Mouse (Mus musculus) CH12.LX (cell line): Measurements from ENCODE around the gene Mrpl34. TPM values are rescaled to one million over a fixed set of nuclear protein-coding genes. Genes with fewer than 3 reads are reported as not detected.

Experiments used
- DNase-seq: peaks from one replicate; pipeline ENCODE4 v3.0.0-alpha.2; 2013; ENCODE audit errors: extremely low read depth
- H3K27ac ChIP-seq: 2 replicates; pipeline ENCODE4 v1.5.1; 2012; ENCODE audit warnings: low read depth, mild to moderate bottlenecking, control low read depth, moderate library complexity; ENCODE audit not compliant: insufficient read depth
- H3K27me3 ChIP-seq: replicated peaks from 2 replicates; pipeline ENCODE3; 2012; ENCODE audit warnings: inconsistent platforms
- H3K36me3 ChIP-seq, 2 experiments: replicated peaks in 1 of 2; 2 replicates each; pipeline versions ENCODE3 to v1.6.1; 2012; ENCODE audit warnings: inconsistent platforms in 1 of 2, low read length in 1 of 2, mild to moderate bottlenecking in 1 of 2, mixed read lengths in 1 of 2, moderate library complexity in 1 of 2; ENCODE audit not compliant: control insufficient read depth in 1 of 2, insufficient read depth in 1 of 2
- H3K4me1 ChIP-seq, 2 experiments: 2 replicates each; pipeline ENCODE4 v1.6.1; 2012; ENCODE audit warnings: inconsistent platforms in 1 of 2, moderate library complexity in 1 of 2; ENCODE audit not compliant: insufficient read depth in 2 of 2, control insufficient read depth in 1 of 2
- H3K4me2 ChIP-seq: 2 replicates; pipeline ENCODE4 v1.6.1; 2012; ENCODE audit warnings: low read depth, mild to moderate bottlenecking, control low read depth; ENCODE audit not compliant: poor library complexity, insufficient read depth, severe bottlenecking
- H3K4me3 ChIP-seq, 3 experiments: fragments of 150-350 bp in 1 of 3; sonication (generic) in 1 of 3; replicated peaks in 1 of 3; 2 replicates each; pipeline versions ENCODE3 to v1.5.1; 2011 to 2012; ENCODE audit warnings: low read depth in 2 of 3, low read length in 2 of 3, mild to moderate bottlenecking in 2 of 3, moderate library complexity in 2 of 3, control low read depth in 1 of 3, improper control_type of control experiment in 1 of 3, inconsistent platforms in 1 of 3, mixed read lengths in 1 of 3; ENCODE audit not compliant: poor library complexity in 1 of 3
- H3K79me2 ChIP-seq: replicated peaks from 2 replicates; pipeline ENCODE4 v1.6.1; 2012; ENCODE audit warnings: mild to moderate bottlenecking, moderate library complexity; ENCODE audit not compliant: control insufficient read depth, poor library complexity, insufficient read depth, severe bottlenecking; ENCODE audit errors: extremely low read depth
- H3K9ac ChIP-seq: 2 replicates; pipeline ENCODE4 v1.6.1; 2012; ENCODE audit warnings: low read depth, mild to moderate bottlenecking, control low read depth, moderate library complexity; ENCODE audit not compliant: insufficient read depth
- H3K9me3 ChIP-seq: replicated peaks from 2 replicates; pipeline ENCODE3; 2012; ENCODE audit warnings: low read length, inconsistent platforms, mixed read lengths
- BHLHE40 ChIP-seq: IDR thresholded peaks from 2 replicates; pipeline ENCODE4 v1.6.1; 2011; ENCODE audit warnings: mild to moderate bottlenecking, low read depth, low read length, improper control_type of control experiment
- CHD1 ChIP-seq: IDR thresholded peaks from 2 replicates; pipeline ENCODE4 v1.6.1; 2012; ENCODE audit warnings: low read depth, low read length, improper control_type of control experiment, inconsistent platforms
- CHD2 ChIP-seq: IDR thresholded peaks from 2 replicates; pipeline ENCODE4 v1.6.1; 2011; ENCODE audit warnings: low read length, improper control_type of control experiment
- CTCF ChIP-seq, 2 experiments: IDR thresholded peaks in 1 of 2; conservative IDR thresholded peaks in 1 of 2; 2 replicates each; pipeline ENCODE4 v1.5.1; 2011 to 2012; ENCODE audit warnings: low read depth in 2 of 2, low read length in 2 of 2, improper control_type of control experiment in 1 of 2, inconsistent platforms in 1 of 2, mild to moderate bottlenecking in 1 of 2, moderate library complexity in 1 of 2
- E2F4 ChIP-seq: IDR thresholded peaks from 2 replicates; pipeline ENCODE4 v1.6.1; 2011; ENCODE audit warnings: low read depth, low read length, improper control_type of control experiment; ENCODE audit not compliant: insufficient replicate concordance
- ELF1 ChIP-seq: IDR thresholded peaks from 2 replicates; pipeline ENCODE4 v1.6.1; 2014; ENCODE audit warnings: low read depth, mild to moderate bottlenecking, inconsistent platforms, low read length, improper control_type of control experiment
- EP300 ChIP-seq: IDR thresholded peaks from 2 replicates; pipeline ENCODE4 v1.6.1; 2011; ENCODE audit warnings: low read length, improper control_type of control experiment
- ETS1 ChIP-seq: conservative IDR thresholded peaks from 2 replicates; pipeline ENCODE4 v1.6.1; 2012; ENCODE audit warnings: low read depth, mild to moderate bottlenecking, inconsistent platforms, low read length, improper control_type of control experiment, moderate library complexity
- GABPA ChIP-seq: IDR thresholded peaks from 2 replicates; pipeline ENCODE4 v1.6.1; 2012; ENCODE audit warnings: low read depth, low read length, improper control_type of control experiment, inconsistent platforms; ENCODE audit not compliant: insufficient replicate concordance
- HCFC1 ChIP-seq: IDR thresholded peaks from 2 replicates; pipeline ENCODE4 v1.6.1; 2012; ENCODE audit warnings: low read depth, mild to moderate bottlenecking, inconsistent platforms, low read length, improper control_type of control experiment
- IRF4 ChIP-seq: IDR thresholded peaks from 2 replicates; pipeline ENCODE4 v1.6.1; 2014; ENCODE audit warnings: low read depth, mild to moderate bottlenecking, inconsistent platforms, low read length, improper control_type of control experiment
- JUN ChIP-seq: IDR thresholded peaks from 2 replicates; pipeline ENCODE4 v1.6.1; 2011; ENCODE audit warnings: low read depth, mild to moderate bottlenecking, low read length, improper control_type of control experiment, moderate library complexity; ENCODE audit not compliant: insufficient read depth
- JUND ChIP-seq: conservative IDR thresholded peaks from 2 replicates; pipeline ENCODE4 v1.6.1; 2011; ENCODE audit warnings: low read depth, low read length, improper control_type of control experiment
- KAT2A ChIP-seq: IDR thresholded peaks from 2 replicates; pipeline ENCODE4 v1.6.1; 2012; ENCODE audit warnings: low read length, improper control_type of control experiment, inconsistent platforms; ENCODE audit not compliant: insufficient replicate concordance
- MAFK ChIP-seq: IDR thresholded peaks from 2 replicates; pipeline ENCODE4 v1.6.1; 2011; ENCODE audit warnings: low read length, improper control_type of control experiment; ENCODE audit not compliant: insufficient replicate concordance
- MAX ChIP-seq: IDR thresholded peaks from 2 replicates; pipeline ENCODE4 v1.6.1; 2011; ENCODE audit warnings: low read length, improper control_type of control experiment
- MAZ ChIP-seq: IDR thresholded peaks from 2 replicates; pipeline ENCODE4 v1.6.1; 2012; ENCODE audit warnings: low read depth, mild to moderate bottlenecking, inconsistent platforms, low read length, improper control_type of control experiment, moderate library complexity
- MEF2A ChIP-seq: IDR thresholded peaks from 2 replicates; pipeline ENCODE4 v1.6.1; 2014; ENCODE audit warnings: low read depth, mild to moderate bottlenecking, inconsistent platforms, low read length, improper control_type of control experiment, borderline replicate concordance
- MXI1 ChIP-seq: IDR thresholded peaks from 2 replicates; pipeline ENCODE4 v1.6.1; 2011; ENCODE audit warnings: mild to moderate bottlenecking, low read depth, low read length, improper control_type of control experiment
- MYC ChIP-seq: IDR thresholded peaks from 2 replicates; pipeline ENCODE4 v1.6.1; 2011; ENCODE audit warnings: low read depth, mild to moderate bottlenecking, improper control_type of control experiment, low read length
- NELFE ChIP-seq: IDR thresholded peaks from 2 replicates; pipeline ENCODE4 v1.6.1; 2011; ENCODE audit warnings: low read depth, low read length, improper control_type of control experiment
- NRF1 ChIP-seq: IDR thresholded peaks from 2 replicates; pipeline ENCODE4 v1.6.1; 2014; ENCODE audit warnings: low read depth, mild to moderate bottlenecking, inconsistent platforms, low read length, improper control_type of control experiment, moderate library complexity
- PAX5 ChIP-seq: IDR thresholded peaks from 2 replicates; pipeline ENCODE4 v1.6.1; 2012; ENCODE audit warnings: low read length, inconsistent platforms, mixed read lengths
- POLR2A ChIP-seq: IDR thresholded peaks from 2 replicates; pipeline ENCODE4 v1.6.1; 2011; ENCODE audit warnings: low read depth, mild to moderate bottlenecking, improper control_type of control experiment, low read length
- POLR2AphosphoS2 ChIP-seq: IDR thresholded peaks from 2 replicates; pipeline ENCODE4 v1.6.1; 2011; ENCODE audit warnings: low read depth, low read length, improper control_type of control experiment
- RAD21 ChIP-seq: IDR thresholded peaks from 2 replicates; pipeline ENCODE4 v1.6.1; 2011; ENCODE audit warnings: low read depth, mild to moderate bottlenecking, low read length, improper control_type of control experiment, moderate library complexity
- RCOR1 ChIP-seq: conservative IDR thresholded peaks from 2 replicates; pipeline ENCODE4 v1.6.1; 2012; ENCODE audit warnings: low read depth, mild to moderate bottlenecking, inconsistent platforms, low read length, improper control_type of control experiment
- SIN3A ChIP-seq: IDR thresholded peaks from 2 replicates; pipeline ENCODE4 v1.6.1; 2012; ENCODE audit warnings: low read length, improper control_type of control experiment, inconsistent platforms
- SMC3 ChIP-seq: IDR thresholded peaks from 2 replicates; pipeline ENCODE4 v1.6.1; 2011; ENCODE audit warnings: low read depth, low read length, improper control_type of control experiment
- TBP ChIP-seq: conservative IDR thresholded peaks from 2 replicates; pipeline ENCODE4 v1.6.1; 2011; ENCODE audit warnings: low read depth, low read length, improper control_type of control experiment
- TCF12 ChIP-seq: IDR thresholded peaks from 2 replicates; pipeline ENCODE4 v1.6.1; 2014; ENCODE audit warnings: low read depth, mild to moderate bottlenecking, inconsistent platforms, low read length, improper control_type of control experiment
- UBTF ChIP-seq: IDR thresholded peaks from 2 replicates; pipeline ENCODE4 v1.6.1; 2012; ENCODE audit warnings: low read depth, mild to moderate bottlenecking, inconsistent platforms, low read length, improper control_type of control experiment, moderate library complexity
- USF1 ChIP-seq: IDR thresholded peaks from 2 replicates; pipeline ENCODE4 v1.6.1; 2014; ENCODE audit warnings: low read depth, mild to moderate bottlenecking, inconsistent platforms, low read length, improper control_type of control experiment
- USF2 ChIP-seq: conservative IDR thresholded peaks from 2 replicates; pipeline ENCODE4 v1.6.1; 2011; ENCODE audit warnings: low read depth, low read length, improper control_type of control experiment
- ZC3H11A ChIP-seq: IDR thresholded peaks from 2 replicates; pipeline ENCODE4 v1.6.1; 2012; ENCODE audit warnings: low read depth, mild to moderate bottlenecking, inconsistent platforms, low read length, improper control_type of control experiment
- ZKSCAN1 ChIP-seq: IDR thresholded peaks from 2 replicates; pipeline ENCODE4 v1.6.1; 2012; ENCODE audit warnings: low read depth, inconsistent platforms, low read length, improper control_type of control experiment, borderline replicate concordance
- ZMIZ1 ChIP-seq: IDR thresholded peaks from 2 replicates; pipeline ENCODE4 v1.6.1; 2012; ENCODE audit warnings: low read depth, mild to moderate bottlenecking, inconsistent platforms, low read length, improper control_type of control experiment
- ZNF384 ChIP-seq: IDR thresholded peaks from 2 replicates; pipeline ENCODE4 v1.6.1; 2012; ENCODE audit warnings: low read depth, low read length, improper control_type of control experiment, inconsistent platforms
- dilution Hi-C: fragments of 300-500 bp; cut with MboI; formaldehyde crosslinking; loops from 2 replicates; pipeline ENCODE4 v1.14.3; 2020; ENCODE audit warnings: low sequenced_read_pairs; ENCODE audit not compliant: extremely low pct_unique_long_range_greater_than_20kb, extremely low pct_ligation_motif_present
- in situ Hi-C: fragments of 300-500 bp; cut with MboI; formaldehyde crosslinking; loops from 3 replicates; pipeline ENCODE4 v1.14.3; 2019; ENCODE audit warnings: low sequenced_read_pairs, low pct_ligation_motif_present, low pct_unique_long_range_greater_than_20kb, mixed read lengths
- polyA plus RNA-seq: library from polyadenylated mRNA; unstranded; fragments of >175 nt; gene quantifications from 2 replicates; pipeline ENCODE4 v1.2.1, GENCODE M21; 2012; ENCODE audit warnings: low read depth; ENCODE audit not compliant: insufficient read length
- total RNA-seq, 2 experiments: library from RNA; depleted of rRNA; stranded (reverse); fragments of 300-350 nt in 1 of 2; fragments of >200 nt in 1 of 2; gene quantifications; 2 replicates each; pipeline ENCODE4 v1.2.3; 2012 to 2014

Mrpl34 gene
- total and polyA plus RNA-seq, 3 experiments = 94.4 to 150 (median 133) TPM

GRCm38 (mm10) chr8:71468916-71469315, 4.2 kb downstream of the Mrpl34 start, which contains the start of gene Dda1 (continued):
- TF ChIP-seq POLR2AphosphoS2 (no peak), ETS1 (no peak), BHLHE40 (no peak), USF1 (no peak), MAZ (no peak)

GRCm38 (mm10) chr8:71469411-71469810, 4.7 kb downstream of the Mrpl34 start:
- no peak overlapping the region for H3K27ac ChIP-seq
- peak overlapping the region; percentile 89 for H3K9ac ChIP-seq
- no peak for DNase-seq
- peaks cover 9 to 30% of the 10 kb centered on the region in 2 experiments for H3K4me1 ChIP-seq
- H3K9me3 ChIP-seq = no peaks in the 10 kb centered on the region
- H3K79me2 ChIP-seq = peaks cover 26% of the 10 kb centered on the region
- in situ Hi-C loops = loop anchor here (5.0 kb wide), 1 partner anchor 37 kb away; no protein-coding TSS in a partner anchor
- peaks cover 36 to 60% of the 10 kb centered on the region in 2 experiments for H3K36me3 ChIP-seq
- dilution Hi-C loops = no loop called here
- H3K4me3 ChIP-seq = peak overlapping the region; percentile 73 to 81 (median 80)
- H3K27me3 ChIP-seq = no peaks in the 10 kb centered on the region
- no peak for TF ChIP-seq ZMIZ1
- peak; percentile 30; the same call in 1 of the 2 replicates for TF ChIP-seq MXI1
- TF ChIP-seq MAX = no peak
- TF ChIP-seq ZC3H11A = no peak
- TF ChIP-seq SMC3 = no peak
- no peak for TF ChIP-seq JUN
- TF ChIP-seq MEF2A = no peak
- no peak for TF ChIP-seq EP300
- no peak for TF ChIP-seq BHLHE40
- TF ChIP-seq NELFE = no peak
- no peak for TF ChIP-seq USF1
- no peak for TF ChIP-seq POLR2AphosphoS2
- no peak for TF ChIP-seq JUND
- no peak for TF ChIP-seq TBP
- TF ChIP-seq TCF12 = no peak
- TF ChIP-seq ZKSCAN1 = no peak
- no peak for TF ChIP-seq KAT2A
- TF ChIP-seq GABPA = no peak
- peak; percentile 75 for TF ChIP-seq SIN3A
- no peak for TF ChIP-seq RCOR1
- TF ChIP-seq POLR2A = no peak; the same call in 1 of the 2 replicates
- peak; percentile 67; the same call in 1 of the 2 replicates for TF ChIP-seq CHD2
- TF ChIP-seq MYC = no peak
- TF ChIP-seq MAFK = no peak
- no peak for TF ChIP-seq UBTF
- TF ChIP-seq HCFC1 = peak; percentile 71
- TF ChIP-seq E2F4 = no peak
- TF ChIP-seq USF2 = no peak
- no peak for TF ChIP-seq ZNF384
- no peak for TF ChIP-seq PAX5
- peak; percentile 78 for TF ChIP-seq ELF1
- TF ChIP-seq CTCF (conservative IDR thresholded peaks at IDR 0.05 in 1 of 2, IDR thresholded peaks at IDR 0.05 in 1 of 2; ENCODE audit: low read depth in 2 of 2, low read length in 2 of 2) = no peak
- TF ChIP-seq ETS1 = no peak
- TF ChIP-seq CHD1 = no peak
- TF ChIP-seq MAZ = peak; percentile 57
- no peak for TF ChIP-seq NRF1
- no peak for TF ChIP-seq RAD21
- TF ChIP-seq IRF4 = no peak
- peak overlapping the region; percentile 80 for H3K4me2 ChIP-seq
